Mouse (Mus musculus): Measurements from ENCODE around the gene Samd5. TPM values are rescaled to one million over a fixed set of nuclear protein-coding genes. Genes with fewer than 3 reads are reported as not detected.

Samd5 gene
- polyA plus RNA-seq, 1 experiment from 2014 or later: 2.3 TPM

- no peak for ATAC-seq (replicated peaks; ENCODE audit: extremely low read depth, insufficient read depth, low FRiP score)
- Histone ChIP-seq H3K4me2 (ENCODE audit: low read depth, low read length) (no peak overlapping the region), H3K36me3 (ENCODE audit: control insufficient read depth, insufficient read depth) (no peaks in the 10 kb centered on the region), H3K9ac (ENCODE audit: low read length) (no peak overlapping the region), H3K4me3 (ENCODE audit: low read length) (no peak overlapping the region), H3K4me1 (ENCODE audit: control insufficient read depth, insufficient read depth, low read length) (peaks cover 7% of the 10 kb centered on the region; the same call in 1 of the 2 replicates), H3K9me3 (replicated peaks; ENCODE audit: control insufficient read depth, low read length) (no peaks in the 10 kb centered on the region), H3K27ac (ENCODE audit: low read length) (no peak overlapping the region), H3K27me3 (ENCODE audit: control insufficient read depth, insufficient read depth, low read length) (no peaks in the 10 kb centered on the region)
- WGBS: 67% methylated on average over 6 of the region's 6 CpGs
These were observed 4.7 kb downstream of the Samd5 start for GRCm38 (mm10) chr10:9670351-9670750.

- Histone ChIP-seq H3K9me3 (replicated peaks; ENCODE audit: control insufficient read depth, low read length) (no peaks in the 10 kb centered on the region), H3K4me1 (ENCODE audit: control insufficient read depth, insufficient read depth, low read length) (peaks cover 4% of the 10 kb centered on the region; the same call in 1 of the 2 replicates), H3K4me3 (ENCODE audit: low read length) (no peak overlapping the region), H3K9ac (ENCODE audit: low read length) (no peak overlapping the region), H3K27ac (ENCODE audit: low read length) (no peak overlapping the region), H3K36me3 (ENCODE audit: control insufficient read depth, insufficient read depth) (no peaks in the 10 kb centered on the region), H3K4me2 (ENCODE audit: low read depth, low read length) (no peak overlapping the region), H3K27me3 (ENCODE audit: control insufficient read depth, insufficient read depth, low read length) (no peaks in the 10 kb centered on the region)
- ATAC-seq (replicated peaks; ENCODE audit: extremely low read depth, insufficient read depth, low FRiP score): no peak
- 74% methylated on average over 4 of the region's 4 CpGs for WGBS
These were observed 6.2 kb downstream of the Samd5 start for GRCm38 (mm10) chr10:9668791-9669190.

- 79% methylated on average over 5 of the region's 5 CpGs for WGBS
- H3K27me3 ChIP-seq (ENCODE audit: control insufficient read depth, insufficient read depth, low read length): no peaks in the 10 kb centered on the region
- H3K9ac ChIP-seq (ENCODE audit: low read length): no peak overlapping the region
- H3K4me1 ChIP-seq (ENCODE audit: control insufficient read depth, insufficient read depth, low read length): peaks cover 11% of the 10 kb centered on the region
- H3K4me2 ChIP-seq (ENCODE audit: low read depth, low read length): no peak overlapping the region
- no peak overlapping the region for H3K4me3 ChIP-seq (ENCODE audit: low read length)
- no peaks in the 10 kb centered on the region for H3K36me3 ChIP-seq (ENCODE audit: control insufficient read depth, insufficient read depth)
- ATAC-seq (replicated peaks; ENCODE audit: extremely low read depth, insufficient read depth, low FRiP score): no peak
- H3K9me3 ChIP-seq (replicated peaks; ENCODE audit: control insufficient read depth, low read length): no peaks in the 10 kb centered on the region
- H3K27ac ChIP-seq (ENCODE audit: low read length): no peak overlapping the region
These were observed 22.1 kb downstream of the Samd5 start for GRCm38 (mm10) chr10:9652946-9653345.

- 49% methylated on average over 6 of the region's 6 CpGs for WGBS
- Histone ChIP-seq H3K27me3 (ENCODE audit: control insufficient read depth, insufficient read depth, low read length) (no peaks in the 10 kb centered on the region), H3K9ac (ENCODE audit: low read length) (no peak overlapping the region; the same call in 1 of the 2 replicates), H3K4me1 (ENCODE audit: control insufficient read depth, insufficient read depth, low read length) (peaks cover 15% of the 10 kb centered on the region), H3K36me3 (ENCODE audit: control insufficient read depth, insufficient read depth) (no peaks in the 10 kb centered on the region), H3K9me3 (replicated peaks; ENCODE audit: control insufficient read depth, low read length) (no peaks in the 10 kb centered on the region), H3K27ac (ENCODE audit: low read length) (peak overlapping the region; percentile 24; the same call in 1 of the 2 replicates), H3K4me3 (ENCODE audit: low read length) (no peak overlapping the region), H3K4me2 (ENCODE audit: low read depth, low read length) (peak overlapping the region; percentile 15; the same call in 1 of the 2 replicates)
- ATAC-seq (replicated peaks; ENCODE audit: extremely low read depth, insufficient read depth, low FRiP score): no peak
These were observed 24.8 kb downstream of the Samd5 start for GRCm38 (mm10) chr10:9650050-9650825.

GRCm38 (mm10) chr10:9648464-9648863 is 26.5 kb downstream of the Samd5 start:
- Histone ChIP-seq H3K9me3 (replicated peaks; ENCODE audit: control insufficient read depth, low read length) (no peaks in the 10 kb centered on the region), H3K36me3 (ENCODE audit: control insufficient read depth, insufficient read depth) (no peaks in the 10 kb centered on the region), H3K27ac (ENCODE audit: low read length) (0 out of 2 replicates have a peak overlapping the region, but pooled peaks have one; percentile 3), H3K9ac (ENCODE audit: low read length) (no peak overlapping the region), H3K4me2 (ENCODE audit: low read depth, low read length) (no peak overlapping the region), H3K4me1 (ENCODE audit: control insufficient read depth, insufficient read depth, low read length) (peaks cover 17% of the 10 kb centered on the region), H3K4me3 (ENCODE audit: low read length) (no peak overlapping the region), H3K27me3 (ENCODE audit: control insufficient read depth, insufficient read depth, low read length) (no peaks in the 10 kb centered on the region)
- 51% methylated on average over 2 of the region's 2 CpGs for WGBS
- 0 out of 2 replicates have a peak, but pooled peaks have one; percentile 14 for ATAC-seq (replicated peaks; ENCODE audit: extremely low read depth, insufficient read depth, low FRiP score)

GRCm38 (mm10) chr10:9647741-9648140 is 27.3 kb downstream of the Samd5 start:
- Histone ChIP-seq H3K9me3 (replicated peaks; ENCODE audit: control insufficient read depth, low read length) (no peaks in the 10 kb centered on the region), H3K4me1 (ENCODE audit: control insufficient read depth, insufficient read depth, low read length) (peaks cover 24% of the 10 kb centered on the region), H3K4me3 (ENCODE audit: low read length) (no peak overlapping the region), H3K27me3 (ENCODE audit: control insufficient read depth, insufficient read depth, low read length) (no peaks in the 10 kb centered on the region), H3K27ac (ENCODE audit: low read length) (no peak overlapping the region), H3K36me3 (ENCODE audit: control insufficient read depth, insufficient read depth) (no peaks in the 10 kb centered on the region), H3K9ac (ENCODE audit: low read length) (no peak overlapping the region), H3K4me2 (ENCODE audit: low read depth, low read length) (no peak overlapping the region)
- no peak for ATAC-seq (replicated peaks; ENCODE audit: extremely low read depth, insufficient read depth, low FRiP score)
- WGBS: 52% methylated on average over 6 of the region's 6 CpGs

GRCm38 (mm10) chr10:9646391-9646790 is 28.6 kb downstream of the Samd5 start:
- Histone ChIP-seq H3K4me2 (ENCODE audit: low read depth, low read length) (no peak overlapping the region), H3K36me3 (ENCODE audit: control insufficient read depth, insufficient read depth) (no peaks in the 10 kb centered on the region), H3K27ac (ENCODE audit: low read length) (no peak overlapping the region), H3K9me3 (replicated peaks; ENCODE audit: control insufficient read depth, low read length) (no peaks in the 10 kb centered on the region), H3K4me3 (ENCODE audit: low read length) (no peak overlapping the region), H3K9ac (ENCODE audit: low read length) (no peak overlapping the region), H3K4me1 (ENCODE audit: control insufficient read depth, insufficient read depth, low read length) (peaks cover 26% of the 10 kb centered on the region), H3K27me3 (ENCODE audit: control insufficient read depth, insufficient read depth, low read length) (no peaks in the 10 kb centered on the region)
- no peak for ATAC-seq (replicated peaks; ENCODE audit: extremely low read depth, insufficient read depth, low FRiP score)
- 83% methylated on average over 3 of the region's 3 CpGs for WGBS

- Histone ChIP-seq H3K9ac (ENCODE audit: low read length) (no peak overlapping the region), H3K4me3 (ENCODE audit: low read length) (no peak overlapping the region), H3K4me1 (ENCODE audit: control insufficient read depth, insufficient read depth, low read length) (peaks cover 24% of the 10 kb centered on the region), H3K36me3 (ENCODE audit: control insufficient read depth, insufficient read depth) (no peaks in the 10 kb centered on the region), H3K4me2 (ENCODE audit: low read depth, low read length) (no peak overlapping the region), H3K27me3 (ENCODE audit: control insufficient read depth, insufficient read depth, low read length) (no peaks in the 10 kb centered on the region), H3K27ac (ENCODE audit: low read length) (no peak overlapping the region), H3K9me3 (replicated peaks; ENCODE audit: control insufficient read depth, low read length) (no peaks in the 10 kb centered on the region)
- 79% methylated on average over 6 of the region's 6 CpGs for WGBS
- no peak for ATAC-seq (replicated peaks; ENCODE audit: extremely low read depth, insufficient read depth, low FRiP score)
These were observed 31.5 kb downstream of the Samd5 start for GRCm38 (mm10) chr10:9643531-9643930.

GRCm38 (mm10) chr10:9642077-9642476 is 32.9 kb downstream of the Samd5 start:
- H3K4me1 ChIP-seq (ENCODE audit: control insufficient read depth, insufficient read depth, low read length): peaks cover 20% of the 10 kb centered on the region; the same call in 1 of the 2 replicates
- H3K27me3 ChIP-seq (ENCODE audit: control insufficient read depth, insufficient read depth, low read length): no peaks in the 10 kb centered on the region
- no peaks in the 10 kb centered on the region for H3K36me3 ChIP-seq (ENCODE audit: control insufficient read depth, insufficient read depth)
- H3K4me2 ChIP-seq (ENCODE audit: low read depth, low read length): peak overlapping the region; percentile 40; the same call in 1 of the 2 replicates
- no peak overlapping the region for H3K9ac ChIP-seq (ENCODE audit: low read length)
- WGBS: 38% methylated on average over 4 of the region's 4 CpGs
- no peak for ATAC-seq (replicated peaks; ENCODE audit: extremely low read depth, insufficient read depth, low FRiP score)
- H3K4me3 ChIP-seq (ENCODE audit: low read length): no peak overlapping the region
- no peaks in the 10 kb centered on the region for H3K9me3 ChIP-seq (replicated peaks; ENCODE audit: control insufficient read depth, low read length)
- H3K27ac ChIP-seq (ENCODE audit: low read length): peak overlapping the region; percentile 39; the same call in 1 of the 2 replicates

All from heart, embryonic 16.5 days (tissue).